Mouse (Mus musculus): ENCODE data around the gene Rps12. TPM values are rescaled to one million over a fixed set of nuclear protein-coding genes. Genes with fewer than 3 reads are reported as not detected.
"Not testable (repeated sequence)": the region's sequence is repeated elsewhere in the genome, so short reads cannot be mapped to it uniquely, and the experiment has no call there.

Rps12 gene
- 100 to 1,000 TPM; 116 to 930 TPM for polyA plus RNA-seq (2017; shearing (Covaris generic))

DNA sequence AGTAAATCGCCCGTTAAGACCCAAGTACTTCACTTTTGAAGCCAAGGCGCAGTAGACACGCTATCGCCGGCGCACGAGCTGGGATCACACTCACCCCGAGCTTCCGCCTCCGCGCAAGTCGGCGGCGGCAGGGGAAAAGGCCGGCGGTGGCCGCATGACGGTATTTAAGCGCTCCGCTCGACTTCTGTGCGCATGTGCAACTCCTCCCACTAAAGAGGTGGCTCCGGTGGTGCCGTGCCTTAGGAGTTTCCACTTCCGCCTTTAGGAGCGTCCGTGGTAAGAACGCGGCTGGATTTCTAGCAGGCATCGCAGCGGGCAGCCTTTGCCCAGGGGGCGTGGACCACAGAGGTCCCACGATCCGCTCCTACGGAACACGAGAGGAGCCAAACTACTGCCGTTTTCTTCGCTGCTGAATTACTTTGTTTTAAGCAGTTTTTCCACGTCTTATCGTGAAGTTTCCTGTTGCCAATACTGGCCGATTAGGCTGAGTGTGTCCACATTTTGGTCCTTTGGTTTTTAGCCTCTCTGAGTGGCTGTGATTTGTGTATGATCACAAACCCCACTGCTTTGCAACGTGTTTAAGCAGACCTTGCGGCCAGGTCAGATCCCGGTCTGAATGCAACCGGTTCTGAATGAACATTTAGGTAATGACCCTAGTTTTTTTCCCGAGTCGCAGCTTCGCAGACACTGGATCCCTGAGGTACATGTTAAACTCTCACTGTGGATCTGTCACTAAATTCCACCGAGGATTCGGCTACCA is at the start of gene Rps12:
Gene Rps12 (minus strand): TSS at position 214 of the 760 bp plus-strand sequence.
- peak; percentile 90 for ATAC-seq

DNA sequence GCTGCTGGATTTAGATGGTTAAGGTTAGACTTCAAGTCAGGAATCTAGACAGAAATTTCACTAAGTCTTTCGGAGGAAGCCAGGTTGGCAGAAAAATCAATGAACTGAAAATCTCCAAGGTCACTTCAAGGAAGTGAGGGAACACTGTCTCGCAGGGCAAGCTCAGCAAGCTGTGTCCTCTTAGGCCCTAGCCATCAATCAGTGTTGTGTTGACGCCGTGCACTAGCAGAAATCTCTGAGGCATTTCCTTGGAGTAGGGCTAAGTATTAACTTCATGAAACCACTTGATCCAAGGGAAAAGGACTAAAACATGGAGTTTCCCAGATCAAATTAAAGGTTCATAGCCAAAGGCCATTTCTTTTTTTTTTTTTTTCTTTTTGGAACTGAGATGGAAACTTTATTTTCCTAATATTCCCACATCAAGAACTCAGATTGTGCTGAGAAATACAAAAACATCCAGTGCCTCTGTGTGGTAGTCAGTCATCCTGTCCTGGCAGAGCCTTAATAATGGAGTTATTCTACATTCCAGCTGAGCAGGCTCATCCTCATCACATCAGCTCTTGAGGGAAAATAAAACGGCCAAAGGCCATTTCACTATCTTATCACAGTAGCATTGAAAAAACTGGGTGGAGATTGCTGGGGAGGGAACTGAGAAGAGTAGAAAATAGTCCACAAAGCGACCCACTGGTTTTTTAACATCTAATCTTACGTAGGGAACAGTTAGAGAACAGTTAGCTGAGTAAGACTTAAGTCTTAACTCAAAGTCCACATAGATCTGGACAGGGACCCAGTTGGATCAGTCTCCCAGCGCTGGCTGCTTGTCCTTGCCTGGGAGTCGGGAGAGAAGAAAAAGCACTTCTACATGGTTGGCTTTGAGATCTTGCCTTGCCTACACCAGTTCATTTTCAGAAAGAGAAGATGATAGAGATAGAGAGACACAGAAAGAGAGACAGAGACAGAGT is 49.2 kb upstream of the Rps12 start:
- no peak for ATAC-seq

DNA sequence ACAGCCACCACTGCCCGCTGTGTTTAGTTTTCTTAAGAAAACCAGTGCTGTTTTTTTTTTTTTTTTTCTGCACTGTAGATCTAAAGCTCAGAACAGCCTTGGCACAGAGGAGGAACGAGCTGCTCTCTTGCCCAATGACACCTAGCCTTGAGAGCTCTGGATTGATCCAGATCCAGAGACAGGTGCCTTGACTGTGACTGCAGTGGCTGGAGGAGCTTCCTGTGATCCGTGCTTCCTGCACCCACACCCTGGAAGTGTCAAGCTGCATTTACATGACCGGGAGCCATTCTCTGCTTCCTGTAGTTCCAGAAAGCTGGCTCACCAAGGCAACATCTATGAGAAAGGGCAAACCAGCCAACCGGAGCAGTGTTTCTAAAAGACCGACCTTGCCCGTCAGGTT is 39.4 kb upstream of the Rps12 start:
- no peak for ATAC-seq

DNA sequence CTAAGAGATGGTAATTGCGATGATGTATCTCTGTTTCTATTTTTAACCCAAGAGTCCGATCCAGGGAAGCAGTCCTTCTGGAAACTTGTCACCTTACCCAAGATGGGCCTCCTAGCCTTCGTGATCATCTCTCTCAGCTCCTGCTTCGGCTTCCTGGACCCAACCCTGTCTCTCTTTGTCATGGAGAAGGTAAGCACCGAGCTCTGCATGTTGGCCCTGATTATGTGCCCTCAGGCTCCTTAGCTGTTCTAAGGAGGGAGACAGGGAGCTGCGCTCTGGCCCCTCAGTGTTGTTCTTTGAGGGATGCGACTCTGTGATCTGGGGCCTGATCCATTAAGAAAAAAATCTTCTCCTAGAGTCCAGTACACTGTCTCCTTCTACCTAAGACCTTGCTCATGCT is 29.2 kb upstream of the Rps12 start:
- no peak for ATAC-seq

- no peak for ATAC-seq
Observed at GRCm38 (mm10) chr10:23815168-23815567, 28.1 kb upstream of the Rps12 start.

DNA sequence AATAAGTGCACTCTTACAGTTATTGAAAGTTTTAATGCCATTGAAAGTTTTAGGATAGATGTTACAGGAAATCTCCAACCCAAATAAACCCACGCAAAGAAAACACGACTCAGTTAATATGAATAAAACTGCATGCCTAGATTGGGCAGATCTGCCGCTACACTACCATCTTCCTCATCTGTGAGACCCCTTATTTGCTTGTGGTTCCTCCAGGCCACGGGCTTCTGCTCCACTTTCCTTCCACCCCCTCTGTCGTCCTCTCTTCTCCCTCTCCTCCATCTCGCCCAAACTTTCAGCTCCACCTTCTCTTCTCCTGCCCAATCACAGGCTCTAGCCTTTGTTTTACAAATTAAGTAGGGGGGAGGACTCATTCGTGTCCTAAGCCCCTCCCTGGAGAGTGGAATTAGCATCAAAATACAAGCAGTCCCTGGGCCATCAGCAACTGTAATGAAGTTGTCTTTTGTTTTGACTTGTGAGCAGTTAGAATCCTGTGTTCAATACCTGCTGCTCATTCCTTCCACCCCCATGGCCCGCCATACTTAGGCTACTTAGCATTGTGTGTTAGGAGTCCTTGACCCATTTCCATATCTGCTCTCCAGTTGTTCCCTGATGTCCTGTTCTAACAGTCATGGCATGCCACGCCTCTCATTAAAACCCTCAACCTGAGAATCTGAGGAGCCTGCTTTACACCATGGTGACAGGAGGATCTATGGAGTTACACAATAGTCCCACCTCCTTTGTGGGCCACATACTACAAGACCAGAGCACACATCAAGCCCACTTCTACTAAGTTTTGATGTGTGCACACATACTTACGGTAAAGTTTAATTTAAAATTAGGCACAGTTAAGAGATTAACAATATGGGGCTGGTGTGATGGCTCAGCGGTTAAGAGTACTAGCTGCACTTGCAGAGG is 26.0 kb upstream of the Rps12 start:
- ATAC-seq = no peak

- no peak for ATAC-seq
Observed at GRCm38 (mm10) chr10:23812438-23812759, 25.3 kb upstream of the Rps12 start.

- peak; percentile 72 for ATAC-seq
Observed at GRCm38 (mm10) chr10:23811635-23812437, 24.8 kb upstream of the Rps12 start.

DNA sequence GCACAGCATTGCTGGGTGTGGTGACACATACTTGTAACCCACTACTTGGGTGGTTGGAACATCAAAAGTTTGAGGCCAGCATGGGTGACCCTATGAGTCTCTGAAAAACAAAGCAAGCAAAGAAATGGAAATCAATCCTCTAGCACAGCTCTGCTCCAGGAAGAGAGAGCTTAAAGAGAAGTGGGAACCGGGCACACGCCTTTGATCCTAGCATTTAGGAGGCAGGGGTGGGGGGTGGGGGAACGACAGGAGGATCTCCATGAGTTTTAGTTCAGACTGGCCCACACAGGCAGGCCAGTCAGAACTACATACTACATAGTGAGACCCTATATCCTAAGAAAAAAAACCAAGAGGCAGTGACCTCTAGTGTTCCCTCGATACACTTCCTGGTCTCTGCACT is 19.1 kb upstream of the Rps12 start:
- ATAC-seq = no peak

DNA sequence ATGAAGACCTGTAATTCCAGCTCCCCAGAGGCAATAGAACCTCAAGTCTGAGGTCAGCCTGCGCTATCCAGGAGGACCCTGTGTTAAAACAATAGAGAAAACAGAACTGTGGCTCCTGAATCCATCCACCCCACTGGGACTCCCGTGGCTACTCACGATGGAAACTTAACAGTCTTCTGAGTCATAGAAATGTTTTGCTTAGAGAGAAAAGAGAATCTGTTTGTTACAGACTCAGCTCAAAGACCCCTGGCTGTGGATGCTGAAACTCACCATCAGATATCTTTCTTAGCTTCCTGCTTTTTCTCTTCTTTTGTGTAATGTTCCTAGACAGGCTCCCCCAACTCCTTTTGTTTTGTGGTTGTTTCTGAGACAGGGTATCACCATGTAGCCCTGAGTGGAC is 17.6 kb upstream of the Rps12 start:
- no peak for ATAC-seq

DNA sequence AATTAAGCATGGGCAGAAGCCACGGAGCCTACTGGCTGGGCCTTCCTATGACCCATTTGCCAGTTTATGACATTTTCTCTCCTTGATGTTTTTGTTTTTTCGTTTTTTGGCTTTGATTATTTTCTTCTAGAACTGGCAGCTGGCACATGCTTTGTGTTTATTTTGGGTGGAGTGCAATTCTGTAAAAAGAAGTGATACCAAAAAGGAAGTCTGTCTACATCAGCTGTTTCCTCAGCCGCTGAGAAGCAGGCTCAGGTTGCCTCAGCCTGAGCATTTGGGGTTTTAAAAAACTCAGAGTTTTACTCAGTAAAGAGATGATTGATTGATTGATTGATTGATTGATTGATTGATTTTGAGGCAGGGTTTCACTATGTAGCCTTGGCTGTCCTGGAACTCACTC is 15.8 kb upstream of the Rps12 start:
- no peak for ATAC-seq

DNA sequence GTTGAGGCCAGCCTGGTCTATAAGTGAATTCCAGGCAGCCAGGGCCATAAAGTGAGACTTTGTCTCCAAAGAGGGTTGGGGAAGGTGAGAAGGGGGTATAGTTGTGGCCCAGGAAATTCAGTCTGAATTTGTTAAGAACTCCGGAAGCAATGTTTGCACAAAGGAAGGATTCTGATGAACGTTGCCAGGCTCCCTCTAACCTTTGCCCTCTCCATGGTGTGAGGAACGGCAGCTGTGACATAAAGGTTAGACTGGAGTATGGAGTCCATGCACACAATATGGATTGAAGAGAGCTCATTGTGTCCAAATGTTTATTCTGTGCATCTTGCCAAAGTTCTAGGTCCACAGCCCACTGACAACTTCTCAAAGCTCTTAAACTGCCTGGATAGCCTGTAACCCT is 12.9 kb upstream of the Rps12 start:
- no peak for ATAC-seq

DNA sequence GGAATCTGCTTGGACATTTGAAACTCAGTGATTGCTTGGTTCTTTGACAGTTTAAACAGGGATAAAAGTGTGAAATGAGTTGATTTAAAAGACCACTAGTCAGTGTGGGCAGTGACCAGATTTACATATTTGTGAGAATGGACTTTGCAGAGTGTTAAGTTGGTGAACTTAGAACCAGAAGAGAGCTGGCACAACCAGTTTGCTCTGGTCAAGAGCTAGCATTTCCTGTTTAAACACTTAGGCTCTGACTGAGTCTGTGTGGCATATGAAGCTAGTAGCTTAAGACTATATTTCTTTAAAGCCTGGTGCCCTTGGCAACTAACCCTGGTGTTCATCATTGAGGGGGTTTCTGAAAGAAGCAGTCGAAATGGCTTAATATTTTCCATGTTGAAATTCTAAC is 11.1 kb upstream of the Rps12 start:
- ATAC-seq = no peak

- no peak for ATAC-seq
Observed at GRCm38 (mm10) chr10:23797606-23798005, 10.5 kb upstream of the Rps12 start.

DNA sequence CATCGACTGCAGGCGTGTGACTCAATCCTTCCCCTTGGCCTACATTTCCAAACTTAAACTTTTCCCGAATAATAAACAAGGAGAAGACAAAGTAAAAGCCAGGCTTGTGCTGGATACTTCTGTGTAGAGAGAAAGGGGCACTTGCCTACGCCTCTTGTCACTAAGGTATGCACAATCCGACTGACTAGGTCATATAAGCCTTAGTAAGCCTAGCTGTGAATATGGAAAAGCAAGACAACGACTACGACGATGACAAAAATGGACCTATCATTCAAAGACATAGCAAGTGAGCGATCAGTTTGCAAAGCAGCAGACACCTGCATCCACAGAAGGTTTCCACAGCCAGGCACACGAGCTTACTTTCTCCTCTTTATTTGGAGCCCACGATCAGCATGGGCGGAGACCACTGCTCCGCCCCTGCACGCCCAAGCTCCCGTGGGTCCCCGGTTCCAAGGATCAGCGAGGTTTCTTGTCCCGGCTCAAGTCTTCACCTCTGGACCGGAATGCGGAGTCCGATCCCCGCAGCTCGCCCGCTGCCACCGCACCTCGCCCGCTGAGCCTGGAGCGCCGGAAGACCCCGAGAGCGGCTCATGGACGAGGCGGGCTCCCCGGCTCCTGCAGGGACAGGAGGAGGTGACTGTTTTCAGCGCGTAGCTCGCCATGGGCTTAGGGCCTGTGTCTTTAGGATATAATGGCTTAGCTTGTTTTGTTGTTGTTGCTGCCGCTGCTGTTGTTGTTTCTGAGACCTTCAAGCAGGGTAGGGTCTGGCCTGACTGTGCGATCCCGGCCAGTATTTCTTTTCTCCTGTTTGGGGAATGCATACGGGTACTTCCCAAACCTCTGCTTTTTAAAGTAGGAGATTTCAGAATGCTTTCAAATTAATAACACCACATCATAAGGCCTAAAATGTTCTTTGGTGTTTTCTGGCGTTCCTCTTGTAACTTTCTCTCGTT is 9.8 kb upstream of the Rps12 start, which contains the start of gene Slc18b1:
Gene Slc18b1 (plus strand): TSS at position 436 of the 953 bp plus-strand sequence.
- no peak for ATAC-seq

GRCm38 (mm10) chr10:23795871-23796520 is 8.9 kb upstream of the Rps12 start:
- ATAC-seq = no peak

DNA sequence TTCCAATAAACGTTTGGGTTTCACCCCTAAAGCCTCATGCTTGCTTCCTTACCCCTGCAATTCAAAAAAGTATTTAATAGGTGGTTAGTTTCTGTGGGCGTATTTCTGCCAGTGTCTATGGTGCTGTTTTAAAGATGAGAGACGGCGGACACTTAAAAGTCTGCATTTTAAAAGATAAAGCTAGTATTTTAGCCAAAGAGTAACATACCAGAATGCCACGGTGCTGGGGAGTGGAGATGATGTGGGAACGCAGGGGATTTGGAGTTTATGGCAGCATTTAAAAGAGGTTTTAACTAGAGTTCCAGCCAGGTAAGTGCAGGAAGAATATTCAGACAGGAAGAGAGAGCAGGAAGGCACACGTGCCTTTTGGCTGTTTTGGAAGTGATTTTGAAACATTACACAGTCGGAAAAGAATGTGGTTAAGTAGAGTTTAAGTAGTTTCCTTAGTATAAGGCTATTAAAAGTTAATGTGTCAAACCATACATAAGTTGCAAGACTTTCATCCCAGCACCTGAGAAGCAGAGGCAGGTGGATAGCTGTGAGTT is 1.1 kb upstream of the Rps12 start:
- no peak for ATAC-seq

- not testable (repeated sequence) for ATAC-seq
Observed at GRCm38 (mm10) chr10:23786631-23787038, 440 bp downstream of the Rps12 start.

DNA sequence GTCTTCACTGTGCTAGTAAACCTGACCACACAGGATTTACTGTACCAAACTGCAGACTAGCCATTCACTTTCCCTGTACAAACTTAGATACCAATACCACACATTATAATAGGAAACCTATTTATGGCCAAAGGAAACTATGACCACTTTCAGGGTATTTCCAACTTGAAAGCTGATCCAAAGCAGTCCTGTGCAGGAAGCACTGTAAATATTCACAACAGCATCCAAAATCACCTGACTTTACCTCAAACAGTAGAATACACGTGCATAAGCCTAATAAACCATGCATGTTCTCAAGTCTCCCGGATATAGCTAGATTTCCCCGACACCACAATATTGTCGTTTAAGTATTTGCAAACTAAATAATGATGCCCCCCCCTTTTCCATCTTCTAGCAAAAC is 1.0 kb downstream of the Rps12 start:
- peak; percentile 12 for ATAC-seq

- ATAC-seq = not testable (repeated sequence)
Observed at GRCm38 (mm10) chr10:23785599-23785998, 1.5 kb downstream of the Rps12 start.
